Mouse (Mus musculus): ENCODE measurements around the gene Hrh1. TPM values are rescaled to one million over a fixed set of nuclear protein-coding genes. Genes with fewer than 3 reads are reported as not detected.
"Not testable (repeated sequence)": the region's sequence is repeated elsewhere in the genome, so short reads cannot be mapped to it uniquely, and the experiment has no call there.

The Hrh1 gene
- polyA plus RNA-seq, 1 experiment from 2014 or later = not detected

- H3K4me2 ChIP-seq = no peak overlapping the region
- 0 out of 2 replicates have a peak, but pooled peaks cover 4% of the 10 kb centered on the region for H3K27me3 ChIP-seq (ENCODE audit: control insufficient read depth, insufficient read depth, low read length)
- no peaks in the 10 kb centered on the region for H3K9me3 ChIP-seq (replicated peaks; ENCODE audit: control insufficient read depth, low read length)
- H3K4me1 ChIP-seq (ENCODE audit: control insufficient read depth, insufficient read depth, low read length) = no peaks in the 10 kb centered on the region
- 84% methylated on average over 16 of the region's 16 CpGs for WGBS (ENCODE audit: insufficient replicate concordance)
- H3K9ac ChIP-seq (ENCODE audit: low read depth, low read length) = no peak overlapping the region
- no peaks in the 10 kb centered on the region for H3K36me3 ChIP-seq (ENCODE audit: control insufficient read depth, insufficient read depth, low read length)
- H3K4me3 ChIP-seq (ENCODE audit: low read depth, low read length) = no peak overlapping the region
- no peak for ATAC-seq (replicated peaks; ENCODE audit: insufficient number of reproducible peaks, low FRiP score, low TSS enrichment)
- no peak overlapping the region for H3K27ac ChIP-seq (ENCODE audit: low read depth, low read length)
Observed at GRCm38 (mm10) chr6:114479644-114480410, 82.1 kb downstream of the Hrh1 start.

GRCm38 (mm10) chr6:114489371-114489770, 91.6 kb downstream of the Hrh1 start:
- H3K9me3 ChIP-seq (replicated peaks; ENCODE audit: control insufficient read depth, low read length) = no peaks in the 10 kb centered on the region
- WGBS (ENCODE audit: insufficient replicate concordance) = 77% methylated on average over 3 of the region's 3 CpGs
- H3K27me3 ChIP-seq (ENCODE audit: control insufficient read depth, insufficient read depth, low read length) = peaks cover 5% of the 10 kb centered on the region; the same call in 1 of the 2 replicates
- H3K4me3 ChIP-seq (ENCODE audit: low read depth, low read length) = no peak overlapping the region
- no peak overlapping the region for H3K9ac ChIP-seq (ENCODE audit: low read depth, low read length)
- H3K27ac ChIP-seq (ENCODE audit: low read depth, low read length) = no peak overlapping the region
- H3K36me3 ChIP-seq (ENCODE audit: control insufficient read depth, insufficient read depth, low read length) = no peaks in the 10 kb centered on the region
- no peaks in the 10 kb centered on the region for H3K4me1 ChIP-seq (ENCODE audit: control insufficient read depth, insufficient read depth, low read length)
- no peak for ATAC-seq (replicated peaks; ENCODE audit: insufficient number of reproducible peaks, low FRiP score, low TSS enrichment)
- H3K4me2 ChIP-seq = no peak overlapping the region

GRCm38 (mm10) chr6:114492588-114492987, 94.9 kb downstream of the Hrh1 start:
- not testable (repeated sequence) for H3K9ac ChIP-seq (ENCODE audit: low read depth, low read length); H3K9me3 ChIP-seq (replicated peaks; ENCODE audit: control insufficient read depth, low read length); H3K4me2 ChIP-seq; H3K4me1 ChIP-seq (ENCODE audit: control insufficient read depth, insufficient read depth, low read length); H3K4me3 ChIP-seq (ENCODE audit: low read depth, low read length); H3K27ac ChIP-seq (ENCODE audit: low read depth, low read length); ATAC-seq (replicated peaks; ENCODE audit: insufficient number of reproducible peaks, low FRiP score, low TSS enrichment); H3K36me3 ChIP-seq (ENCODE audit: control insufficient read depth, insufficient read depth, low read length); H3K27me3 ChIP-seq (ENCODE audit: control insufficient read depth, insufficient read depth, low read length)
- WGBS (ENCODE audit: insufficient replicate concordance) = 51% methylated on average over 9 of the region's 10 CpGs

DNA sequence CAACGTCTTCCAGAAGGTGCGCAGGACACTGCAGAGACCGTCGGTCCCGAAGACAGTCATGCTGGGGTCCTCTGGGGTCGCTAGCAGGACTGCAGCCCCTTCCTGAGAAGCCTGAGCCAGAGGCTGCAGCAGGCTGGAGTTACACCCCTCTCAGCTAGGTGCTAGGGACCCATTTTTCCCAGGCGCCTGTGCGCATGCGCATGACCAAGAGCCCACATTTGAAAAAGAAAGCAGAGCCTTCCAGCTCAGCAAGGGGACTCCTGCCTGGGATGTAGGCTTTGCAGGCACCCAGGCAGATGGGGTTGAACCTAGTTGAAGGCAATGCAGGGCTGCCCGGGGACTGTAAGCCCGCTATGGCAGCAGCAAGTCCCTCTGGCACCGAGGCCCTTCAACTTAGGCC, 97.3 kb downstream of the Hrh1 start:
- H3K4me1 ChIP-seq (ENCODE audit: control insufficient read depth, insufficient read depth, low read length); H3K27ac ChIP-seq (ENCODE audit: low read depth, low read length); H3K4me2 ChIP-seq; H3K36me3 ChIP-seq (ENCODE audit: control insufficient read depth, insufficient read depth, low read length); H3K4me3 ChIP-seq (ENCODE audit: low read depth, low read length); H3K9ac ChIP-seq (ENCODE audit: low read depth, low read length); H3K27me3 ChIP-seq (ENCODE audit: control insufficient read depth, insufficient read depth, low read length); ATAC-seq (replicated peaks; ENCODE audit: insufficient number of reproducible peaks, low FRiP score, low TSS enrichment); H3K9me3 ChIP-seq (replicated peaks; ENCODE audit: control insufficient read depth, low read length): not testable (repeated sequence)
- 22% methylated on average over 10 of the region's 12 CpGs for WGBS (ENCODE audit: insufficient replicate concordance)

DNA sequence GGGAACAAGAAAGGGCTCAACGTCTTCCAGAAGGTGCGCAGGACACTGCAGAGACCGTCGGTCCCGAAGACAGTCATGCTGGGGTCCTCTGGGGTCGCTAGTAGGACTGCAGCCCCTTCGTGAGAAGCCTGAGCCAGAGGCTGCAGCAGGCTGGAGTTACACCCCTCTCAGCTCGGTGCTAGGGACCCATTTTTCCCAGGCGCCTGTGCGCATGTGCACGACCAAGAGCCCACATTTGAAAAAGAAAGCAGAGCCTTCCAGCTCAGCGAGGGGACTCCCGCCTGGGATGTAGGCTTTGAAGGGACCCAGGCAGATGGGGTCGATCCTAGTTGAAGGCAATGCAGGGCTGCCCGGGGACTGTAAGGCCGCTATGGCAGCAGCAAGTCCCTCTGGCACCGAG, 116.3 kb downstream of the Hrh1 start:
- H3K4me1 ChIP-seq (ENCODE audit: control insufficient read depth, insufficient read depth, low read length); H3K27me3 ChIP-seq (ENCODE audit: control insufficient read depth, insufficient read depth, low read length); H3K27ac ChIP-seq (ENCODE audit: low read depth, low read length); H3K4me3 ChIP-seq (ENCODE audit: low read depth, low read length); H3K36me3 ChIP-seq (ENCODE audit: control insufficient read depth, insufficient read depth, low read length); H3K9me3 ChIP-seq (replicated peaks; ENCODE audit: control insufficient read depth, low read length); H3K4me2 ChIP-seq; H3K9ac ChIP-seq (ENCODE audit: low read depth, low read length); ATAC-seq (replicated peaks; ENCODE audit: insufficient number of reproducible peaks, low FRiP score, low TSS enrichment): not testable (repeated sequence)
- WGBS (ENCODE audit: insufficient replicate concordance) = 16% methylated on average over 15 of the region's 17 CpGs

DNA sequence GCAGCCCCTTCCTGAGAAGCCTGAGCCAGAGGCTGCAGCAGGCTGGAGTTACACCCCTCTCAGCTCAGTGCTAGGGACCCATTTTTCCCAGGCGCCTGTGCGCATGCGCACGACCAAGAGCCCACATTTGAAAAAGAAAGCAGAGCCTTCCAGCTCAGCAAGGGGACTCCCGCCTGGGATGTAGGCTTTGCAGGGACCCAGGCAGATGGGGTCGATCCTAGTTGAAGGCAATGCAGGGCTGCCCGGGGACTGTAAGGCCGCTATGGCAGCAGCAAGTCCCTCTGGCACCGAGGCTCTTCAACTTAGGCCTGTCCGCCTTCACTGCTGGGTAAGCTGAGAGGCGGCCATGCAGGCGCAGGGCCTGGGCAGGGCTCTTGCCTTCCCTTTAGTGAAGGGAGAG, 131.0 kb downstream of the Hrh1 start:
- H3K27ac ChIP-seq (ENCODE audit: low read depth, low read length); H3K36me3 ChIP-seq (ENCODE audit: control insufficient read depth, insufficient read depth, low read length); H3K27me3 ChIP-seq (ENCODE audit: control insufficient read depth, insufficient read depth, low read length); H3K9ac ChIP-seq (ENCODE audit: low read depth, low read length); H3K9me3 ChIP-seq (replicated peaks; ENCODE audit: control insufficient read depth, low read length); ATAC-seq (replicated peaks; ENCODE audit: insufficient number of reproducible peaks, low FRiP score, low TSS enrichment); H3K4me1 ChIP-seq (ENCODE audit: control insufficient read depth, insufficient read depth, low read length); H3K4me2 ChIP-seq; H3K4me3 ChIP-seq (ENCODE audit: low read depth, low read length): not testable (repeated sequence)
- WGBS (ENCODE audit: insufficient replicate concordance) = no CpG with 5 or more reads among the region's 12 CpGs

Other genes with a start within 250 kb of the Hrh1 start
- 0.23 and 0.26 TPM in 2 replicates for gene Slc6a1, start 115.3 kb upstream of the Hrh1 start, polyA plus RNA-seq (2014; fragmentation: Nextera tagmentation; extraction: Ambion mirVana)
- 16.4 and 16.9 TPM in 2 replicates for gene Atg7, start 245.2 kb downstream of the Hrh1 start, polyA plus RNA-seq (2014; fragmentation: Nextera tagmentation; extraction: Ambion mirVana)

Data from heart, embryonic 11.5 days (tissue).